In the genomic region with DNA sequence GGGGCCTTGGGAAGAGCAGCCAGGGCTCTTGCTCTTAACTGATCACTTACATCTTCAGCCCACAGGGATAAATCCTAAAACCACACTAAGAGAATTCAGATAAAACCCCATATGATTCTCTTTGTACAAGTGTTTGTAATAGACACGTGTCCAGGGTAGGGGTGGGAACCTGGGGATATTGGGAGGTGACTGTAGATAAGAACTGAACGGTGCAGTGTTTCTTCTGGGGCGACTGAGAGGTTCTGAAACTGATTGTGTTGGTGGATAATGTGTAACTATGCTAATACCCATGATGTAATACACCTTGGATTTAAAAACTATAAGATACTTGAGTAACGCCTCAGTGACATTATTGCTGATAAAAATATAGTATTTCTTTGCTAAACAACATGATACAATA, we compare ENCODE assay signal across 20 mouse cellular contexts. TPM values are rescaled to one million over a fixed set of nuclear protein-coding genes. Genes with fewer than 3 reads are reported as not detected.
DNase-seq lines count a peak whose midpoint lies in the region; ATAC-seq and TF ChIP-seq lines count a peak whose summit lies in the region.
"Had no signal": no experiment of that assay in that cellular context is flagged by ENCODE, and none has a peak within 500 bp of the region (broad histone marks: within the 10 kb centered on the region; RNA-seq: fewer than 3 reads in every experiment).

No protein-coding gene starts in this region.

- H3K27me3 ChIP-seq in intestine, embryonic 14.5 days (replicated peaks; ENCODE audit: control insufficient read depth, insufficient read depth, low read length), result no peaks in the 10 kb centered on the region
- H3K27me3 ChIP-seq in intestine, postnatal 0 days (replicated peaks; ENCODE audit: control insufficient read depth, insufficient read depth, low read length), result no peaks in the 10 kb centered on the region
- H3K27me3 ChIP-seq in intestine, embryonic 15.5 days (replicated peaks), result no peaks in the 10 kb centered on the region
- no peaks in the 10 kb centered on the region for H3K27me3 ChIP-seq in intestine, embryonic 16.5 days (replicated peaks; ENCODE audit: control insufficient read depth, insufficient read depth, low read length)
- H3K27me3 ChIP-seq: CH12.LX had no signal

- no peak overlapping the region for H3K4me3 ChIP-seq in intestine, embryonic 14.5 days (ENCODE audit: low read depth, low read length)
- no peak overlapping the region for H3K4me3 ChIP-seq in intestine, postnatal 0 days (ENCODE audit: low read depth, low read length)
- no peak overlapping the region for H3K4me3 ChIP-seq in intestine, embryonic 15.5 days (replicated peaks)
- H3K4me3 ChIP-seq in intestine, embryonic 16.5 days (ENCODE audit: low read length), result no peak overlapping the region

- H3K36me3 ChIP-seq in intestine, embryonic 14.5 days (ENCODE audit: control insufficient read depth, insufficient read depth, low read length), result no peaks in the 10 kb centered on the region
- H3K36me3 ChIP-seq in intestine, postnatal 0 days (ENCODE audit: control insufficient read depth, insufficient read depth), result no peaks in the 10 kb centered on the region
- H3K36me3 ChIP-seq in intestine, embryonic 15.5 days, result no peaks in the 10 kb centered on the region
- H3K36me3 ChIP-seq in intestine, embryonic 16.5 days (ENCODE audit: control insufficient read depth, insufficient read depth, low read length), result no peaks in the 10 kb centered on the region
- H3K36me3 ChIP-seq: G1E had no signal

- H3K4me2 ChIP-seq in intestine, embryonic 14.5 days (ENCODE audit: low read length), result no peak overlapping the region
- H3K4me2 ChIP-seq in intestine, postnatal 0 days (replicated peaks; ENCODE audit: low read depth), result no peak overlapping the region
- no peak overlapping the region for H3K4me2 ChIP-seq in intestine, embryonic 15.5 days (replicated peaks)
- no peak overlapping the region for H3K4me2 ChIP-seq in intestine, embryonic 16.5 days (ENCODE audit: low read depth, low read length)

- no peak for DNase-seq in intestine, embryonic 14.5 days (ENCODE audit: low spot score)
- no peak for DNase-seq in thymus, postnatal 4 days
- DNase-seq in kidney, adult 11 months, result no peak
- DNase-seq: adrenal gland, adult 2 months; adrenal gland, adult 8-10 months; adrenal gland, postnatal 10 days; adrenal gland, postnatal 14 days; adrenal gland, postnatal 25 days; adrenal gland, postnatal 36 days; B cell, adult 2 months; cerebellum, adult 11 months; cerebellum, adult 11-12 months; cerebellum, adult 18-20 months had no signal

- WGBS in intestine, embryonic 14.5 days, result 70% methylated on average over 4 of the region's 4 CpGs
- WGBS in intestine, postnatal 0 days, result 51% methylated on average over 4 of the region's 4 CpGs
- WGBS in intestine, embryonic 15.5 days, result 62% methylated on average over 4 of the region's 4 CpGs
- 62% methylated on average over 4 of the region's 4 CpGs for WGBS in intestine, embryonic 16.5 days

- peak; percentile 64; the same call in 1 of the 2 replicates for ATAC-seq in intestine, embryonic 14.5 days (replicated peaks; ENCODE audit: low FRiP score, low TSS enrichment, low read depth)
- no peak for ATAC-seq in intestine, postnatal 0 days
- ATAC-seq in intestine, embryonic 15.5 days, result peak; percentile 83
- ATAC-seq in intestine, embryonic 16.5 days, result peak; percentile 85
- ATAC-seq: activated CD4-positive, CD25-positive, alpha-beta regulatory T cell, adult 4 months; CD4-positive, CD25-positive, alpha-beta regulatory T cell, adult 4 months had no signal

- H3K9me3 ChIP-seq in intestine, embryonic 14.5 days (ENCODE audit: control insufficient read depth, low read length), result no peaks in the 10 kb centered on the region
- H3K9me3 ChIP-seq in intestine, postnatal 0 days (ENCODE audit: control insufficient read depth), result no peaks in the 10 kb centered on the region
- H3K9me3 ChIP-seq in intestine, embryonic 15.5 days, result no peaks in the 10 kb centered on the region
- H3K9me3 ChIP-seq in intestine, embryonic 16.5 days (ENCODE audit: control insufficient read depth, low read length), result no peaks in the 10 kb centered on the region

- no peak for TF ChIP-seq CTCF in intestine, postnatal 0 days (IDR thresholded peaks at IDR 0.05; ENCODE audit: low read depth)

- no peak overlapping the region for H3K27ac ChIP-seq in intestine, embryonic 14.5 days (ENCODE audit: low read depth)
- H3K27ac ChIP-seq in intestine, postnatal 0 days (ENCODE audit: low read depth, low read length), result no peak overlapping the region
- H3K27ac ChIP-seq in intestine, embryonic 15.5 days, result no peak overlapping the region
- no peak overlapping the region for H3K27ac ChIP-seq in intestine, embryonic 16.5 days (ENCODE audit: low read length)

- no peaks in the 10 kb centered on the region for H3K4me1 ChIP-seq in intestine, embryonic 14.5 days (replicated peaks; ENCODE audit: control insufficient read depth, insufficient read depth, low read length)
- no peaks in the 10 kb centered on the region for H3K4me1 ChIP-seq in intestine, postnatal 0 days (replicated peaks; ENCODE audit: control insufficient read depth, insufficient read depth, low read length)
- no peaks in the 10 kb centered on the region for H3K4me1 ChIP-seq in intestine, embryonic 15.5 days (replicated peaks)
- no peaks in the 10 kb centered on the region for H3K4me1 ChIP-seq in intestine, embryonic 16.5 days (ENCODE audit: control insufficient read depth, insufficient read depth, low read length)

- no peak overlapping the region for H3K9ac ChIP-seq in intestine, embryonic 14.5 days (ENCODE audit: low read length)
- no peak overlapping the region for H3K9ac ChIP-seq in intestine, postnatal 0 days (ENCODE audit: low read depth, low read length)
- no peak overlapping the region for H3K9ac ChIP-seq in intestine, embryonic 15.5 days
- H3K9ac ChIP-seq in intestine, embryonic 16.5 days (ENCODE audit: low read depth, low read length), result no peak overlapping the region

RNA-seq across cellular contexts. Expression of a gene that starts 23.4 kb away (rescaled TPM):
- 0.36 TPM in 1 of 2 replicates, not detected in the other for polyA plus RNA-seq in intestine, embryonic 14.5 days (2014; fragmentation: Nextera tagmentation; extraction: Ambion mirVana)
- 0.27 TPM in 1 of 2 replicates, not detected in the other for polyA plus RNA-seq in intestine, postnatal 0 days (2015; fragmentation: Nextera tagmentation; extraction: Ambion mirVana)
- 0.46 and 0.59 TPM in 2 replicates for polyA plus RNA-seq in intestine, embryonic 15.5 days (2015; fragmentation: Nextera tagmentation; extraction: Ambion mirVana)
- polyA plus RNA-seq in intestine, embryonic 16.5 days (2015; fragmentation: Nextera tagmentation; extraction: Ambion mirVana), result 0.27 and 0.49 TPM in 2 replicates
- polyA plus RNA-seq: activated CD4-positive, CD25-positive, alpha-beta regulatory T cell, adult 4 months; adrenal gland, adult 2 months; CD4-positive, CD25-positive, alpha-beta regulatory T cell, adult 4 months; G1E had no signal

RNA-seq across cellular contexts. Expression of a gene that starts 51.7 kb away (rescaled TPM):
- 1.9 and 2.5 TPM in 2 replicates for polyA plus RNA-seq in intestine, embryonic 14.5 days (2014; fragmentation: Nextera tagmentation; extraction: Ambion mirVana)
- 0.31 and 0.59 TPM in 2 replicates for polyA plus RNA-seq in intestine, postnatal 0 days (2015; fragmentation: Nextera tagmentation; extraction: Ambion mirVana)
- polyA plus RNA-seq in intestine, embryonic 15.5 days (2015; fragmentation: Nextera tagmentation; extraction: Ambion mirVana), result 0.77 and 1.2 TPM in 2 replicates
- 0.51 and 0.65 TPM in 2 replicates for polyA plus RNA-seq in intestine, embryonic 16.5 days (2015; fragmentation: Nextera tagmentation; extraction: Ambion mirVana)
- polyA plus RNA-seq: activated CD4-positive, CD25-positive, alpha-beta regulatory T cell, adult 4 months; adrenal gland, adult 2 months; CD4-positive, CD25-positive, alpha-beta regulatory T cell, adult 4 months; G1E had no signal
